Mouse (Mus musculus): Measurements from ENCODE around the gene Mageb4.
"Not testable (repeated sequence)": the region's sequence is repeated elsewhere in the genome, so short reads cannot be mapped to it uniquely, and the experiment has no call there.

Gene Mageb4

GRCm38 (mm10) chrX:86304993-86305392 lies at the start of gene Mageb4:
Gene Mageb4, minus strand, starts transcription at chrX:86305093.
- DNase-seq (ENCODE audit: low spot score) = not testable (repeated sequence)

DNA sequence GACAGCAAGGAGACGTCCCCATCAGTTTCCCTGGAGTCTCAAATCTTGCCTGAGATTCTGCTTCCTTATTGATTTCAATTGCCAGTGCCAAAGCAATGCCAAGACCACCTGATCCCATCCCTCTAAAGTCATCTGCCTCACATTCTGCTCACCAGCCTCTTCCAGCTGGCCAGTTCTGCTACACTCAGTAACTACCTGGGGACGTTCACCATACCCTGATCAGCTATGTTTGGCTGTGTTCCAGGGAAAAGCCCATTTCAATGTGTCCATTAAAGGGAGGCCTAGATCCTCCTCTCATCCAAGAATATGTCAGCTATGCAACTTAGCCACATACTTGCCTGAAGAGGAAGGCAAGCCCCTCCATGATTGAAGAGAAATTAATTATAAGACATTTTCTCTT lies 20.3 kb downstream of the Mageb4 start:
- DNase-seq (ENCODE audit: low spot score) = not testable (repeated sequence)

GRCm38 (mm10) chrX:86245950-86246349 lies 58.9 kb downstream of the Mageb4 start:
- DNase-seq (ENCODE audit: low spot score) = not testable (repeated sequence)

DNA sequence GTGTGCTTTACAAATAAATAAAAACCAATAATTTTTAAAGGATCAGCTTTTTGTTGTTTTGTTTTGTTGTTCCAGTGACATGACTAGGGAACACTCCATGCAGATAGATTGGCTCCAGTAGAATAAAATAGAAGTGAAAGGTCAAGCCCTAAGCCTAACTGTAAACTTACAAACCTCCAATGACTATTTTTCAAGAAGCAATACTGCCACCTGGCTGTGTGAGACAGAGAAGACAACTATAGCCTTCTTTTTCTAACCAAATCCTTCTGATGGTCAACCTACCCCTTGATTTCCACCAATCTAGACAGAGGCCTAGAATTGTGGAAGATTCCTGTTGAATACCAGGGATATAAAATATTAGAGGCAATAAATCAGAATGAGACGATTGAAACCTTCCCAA lies 67.6 kb downstream of the Mageb4 start:
- DNase-seq (ENCODE audit: low spot score) = no peak

Measured in testis, postnatal 10 days (tissue).